Mouse (Mus musculus): ENCODE results near the gene Ergic2. TPM values are rescaled to one million over a fixed set of nuclear protein-coding genes. Genes with fewer than 3 reads are reported as not detected.

Gene Ergic2
- polyA plus RNA-seq, 1 experiment from 2014 or later: 168 TPM

Other genes with a start within 250 kb of the Ergic2 start
- gene Far2, start 165.1 kb downstream of the Ergic2 start, polyA plus RNA-seq (2016; fragmentation: Nextera tagmentation; extraction: Ambion mirVana): 1.5 and 1.8 TPM in 2 replicates
- gene Tmtc1, start 232.0 kb upstream of the Ergic2 start, polyA plus RNA-seq (2016; fragmentation: Nextera tagmentation; extraction: Ambion mirVana): 0.61 and 1.3 TPM in 2 replicates

Measured in hindbrain, embryonic 10.5 days (tissue).